Mouse (Mus musculus) G1E (cell line): ENCODE data around the gene Il6st.

ENCODE experiments used
- CTCF ChIP-seq: IDR thresholded peaks from 2 replicates; pipeline ENCODE4 v1.5.1; 2012; ENCODE audit warnings: low read depth, low read length, inconsistent platforms, mixed read lengths
- GATA1 ChIP-seq: IDR thresholded peaks from 2 replicates; pipeline ENCODE4 v1.6.1; 2012; ENCODE audit warnings: borderline replicate concordance, low read length, inconsistent platforms, mixed read lengths
- GATA2 ChIP-seq: IDR thresholded peaks from 2 replicates; pipeline ENCODE4 v1.6.1; 2012; ENCODE audit warnings: low read depth, low read length, inconsistent platforms, borderline replicate concordance
- POLR2AphosphoS5 ChIP-seq: IDR thresholded peaks from 2 replicates; pipeline ENCODE4 v1.6.1; 2012; ENCODE audit warnings: low read depth, low read length, inconsistent platforms; ENCODE audit not compliant: insufficient replicate concordance
- TAL1 ChIP-seq: conservative IDR thresholded peaks from 2 replicates; pipeline ENCODE4 v1.6.1; 2012; ENCODE audit warnings: low read depth, low read length, inconsistent platforms, mixed read lengths

DNA sequence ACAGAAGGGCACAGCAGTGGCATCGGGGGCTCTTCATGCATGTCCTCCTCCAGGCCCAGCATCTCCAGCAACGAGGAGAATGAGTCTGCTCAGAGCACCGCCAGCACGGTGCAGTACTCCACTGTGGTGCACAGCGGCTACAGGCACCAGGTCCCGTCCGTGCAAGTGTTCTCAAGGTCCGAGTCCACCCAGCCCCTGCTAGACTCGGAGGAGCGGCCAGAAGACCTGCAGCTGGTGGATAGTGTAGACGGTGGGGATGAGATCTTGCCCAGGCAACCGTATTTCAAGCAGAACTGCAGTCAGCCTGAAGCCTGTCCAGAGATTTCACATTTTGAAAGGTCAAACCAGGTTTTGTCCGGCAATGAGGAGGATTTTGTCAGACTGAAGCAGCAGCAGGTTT lies 40.0 kb downstream of the Il6st start:
- no peak for TF ChIP-seq CTCF
- no peak for TF ChIP-seq GATA1
- TF ChIP-seq GATA2: no peak
- no peak for TF ChIP-seq POLR2AphosphoS5
- no peak for TF ChIP-seq TAL1
